Mouse (Mus musculus) CH12.LX (cell line): ENCODE measurements around the gene Dennd6a.

Source experiments
- CTCF ChIP-seq, 2 experiments: IDR thresholded peaks in 1 of 2; conservative IDR thresholded peaks in 1 of 2; 2 replicates each; pipeline ENCODE4 v1.5.1; 2011 to 2012; ENCODE audit warnings: low read depth in 2 of 2, low read length in 2 of 2, improper control_type of control experiment in 1 of 2, inconsistent platforms in 1 of 2, mild to moderate bottlenecking in 1 of 2, moderate library complexity in 1 of 2
- ETS1 ChIP-seq: conservative IDR thresholded peaks from 2 replicates; pipeline ENCODE4 v1.6.1; 2012; ENCODE audit warnings: low read depth, mild to moderate bottlenecking, inconsistent platforms, low read length, improper control_type of control experiment, moderate library complexity
- JUN ChIP-seq: IDR thresholded peaks from 2 replicates; pipeline ENCODE4 v1.6.1; 2011; ENCODE audit warnings: low read depth, mild to moderate bottlenecking, low read length, improper control_type of control experiment, moderate library complexity; ENCODE audit not compliant: insufficient read depth
- JUND ChIP-seq: conservative IDR thresholded peaks from 2 replicates; pipeline ENCODE4 v1.6.1; 2011; ENCODE audit warnings: low read depth, low read length, improper control_type of control experiment
- KAT2A ChIP-seq: IDR thresholded peaks from 2 replicates; pipeline ENCODE4 v1.6.1; 2012; ENCODE audit warnings: low read length, improper control_type of control experiment, inconsistent platforms; ENCODE audit not compliant: insufficient replicate concordance
- MAZ ChIP-seq: IDR thresholded peaks from 2 replicates; pipeline ENCODE4 v1.6.1; 2012; ENCODE audit warnings: low read depth, mild to moderate bottlenecking, inconsistent platforms, low read length, improper control_type of control experiment, moderate library complexity
- POLR2A ChIP-seq: IDR thresholded peaks from 2 replicates; pipeline ENCODE4 v1.6.1; 2011; ENCODE audit warnings: low read depth, mild to moderate bottlenecking, improper control_type of control experiment, low read length
- USF1 ChIP-seq: IDR thresholded peaks from 2 replicates; pipeline ENCODE4 v1.6.1; 2014; ENCODE audit warnings: low read depth, mild to moderate bottlenecking, inconsistent platforms, low read length, improper control_type of control experiment
- ZMIZ1 ChIP-seq: IDR thresholded peaks from 2 replicates; pipeline ENCODE4 v1.6.1; 2012; ENCODE audit warnings: low read depth, mild to moderate bottlenecking, inconsistent platforms, low read length, improper control_type of control experiment

GRCm38 (mm10) chr14:26562247-26562646 is 11.4 kb upstream of the Dennd6a start:
- TF ChIP-seq JUN (no peak), CTCF (conservative IDR thresholded peaks at IDR 0.05 in 1 of 2, IDR thresholded peaks at IDR 0.05 in 1 of 2; ENCODE audit: low read depth in 2 of 2, low read length in 2 of 2) (no peak), MAZ (no peak), JUND (no peak), POLR2A (no peak), ETS1 (no peak), USF1 (no peak), KAT2A (no peak), ZMIZ1 (no peak)
